Mouse (Mus musculus) liver, embryonic 16.5 days (tissue): ENCODE results near the gene Nol8. TPM values are rescaled to one million over a fixed set of nuclear protein-coding genes. Genes with fewer than 3 reads are reported as not detected.
A peak's percentile ranks its signal among the peaks of the same experiment; 100 is the strongest.

Experiments
- ATAC-seq: fragments of 200-750 bp; cut with Nextera tagmentation; 2 replicates; pipeline ENCODE4 v1.8.0; 2017; ENCODE audit warnings: low read depth, mild to moderate bottlenecking, moderate number of reproducible peaks, moderate library complexity
- H3K27ac ChIP-seq: fragments of 300-500 bp; sonication (generic); 2 replicates; pipeline ENCODE4 v1.5.1; 2014; ENCODE audit warnings: mild to moderate bottlenecking, low read length
- H3K27me3 ChIP-seq: fragments of 300-500 bp; sonication (generic); 2 replicates; pipeline ENCODE4 v1.6.1; 2014; ENCODE audit warnings: low read depth, low read length, mixed read lengths; ENCODE audit not compliant: control insufficient read depth, insufficient read depth
- H3K36me3 ChIP-seq: fragments of 300-500 bp; sonication (generic); 2 replicates; pipeline ENCODE4 v1.6.1; 2014; ENCODE audit warnings: mild to moderate bottlenecking; ENCODE audit not compliant: control insufficient read depth, insufficient read depth
- H3K4me1 ChIP-seq: fragments of 300-500 bp; sonication (generic); 2 replicates; pipeline ENCODE4 v1.6.1; 2014; ENCODE audit warnings: low read depth, low read length, mixed read lengths; ENCODE audit not compliant: control insufficient read depth
- H3K4me2 ChIP-seq: fragments of 300-500 bp; sonication (generic); 2 replicates; pipeline ENCODE4 v1.6.1; 2014; ENCODE audit warnings: low read depth, low read length, mixed read lengths
- H3K4me3 ChIP-seq: fragments of 300-500 bp; sonication (generic); 2 replicates; pipeline ENCODE4 v1.5.1; 2014; ENCODE audit warnings: low read depth, mild to moderate bottlenecking, low read length
- H3K9ac ChIP-seq: fragments of 300-500 bp; sonication (generic); 2 replicates; pipeline ENCODE4 v1.6.1; 2014; ENCODE audit warnings: low read depth, low read length
- H3K9me3 ChIP-seq: fragments of 300-500 bp; sonication (generic); replicated peaks from 2 replicates; pipeline ENCODE4 v1.6.1; 2016; ENCODE audit warnings: low read length; ENCODE audit not compliant: control insufficient read depth
- WGBS: fragments of 180-500 bp; shearing (Covaris S2); extraction: QIAGEN DNeasy Blood & Tissue Kit; methylation state at CpG from one replicate; pipeline ENCODE4 v1.1.7; 2014; ENCODE audit not compliant: insufficient replicate concordance; 5-methylcytosine and 5-hydroxymethylcytosine counted together
- polyA plus RNA-seq: library from polyadenylated mRNA; unstranded; fragments of >200 nt; fragmentation: Nextera tagmentation; extraction: Ambion mirVana; gene quantifications from 2 replicates; pipeline ENCODE4 v1.2.1, GENCODE M21; 2015

The Nol8 gene
- polyA plus RNA-seq, result 5.4 and 5.5 TPM in 2 replicates

- peaks cover 13% of the 10 kb centered on the region for H3K4me1 ChIP-seq
- peak within 1 kb of the TSS; percentile 84 for H3K4me3 ChIP-seq
- peak within 1 kb of the TSS; percentile 98 for H3K4me2 ChIP-seq
- H3K27ac ChIP-seq, result peak within 1 kb of the TSS; percentile 72
- H3K9ac ChIP-seq, result peak within 1 kb of the TSS; percentile 78
- under 1% methylated on average over 65 of the region's 68 CpGs for WGBS
- H3K9me3 ChIP-seq, result no peaks in the 10 kb centered on the region
- peak; percentile 99 for ATAC-seq
- H3K27me3 ChIP-seq, result no peaks in the 10 kb centered on the region
- H3K36me3 ChIP-seq, result no peaks in the 10 kb centered on the region
These were observed at the start of gene Nol8, which contains the start of gene Cenpp for GRCm38 (mm10) chr13:49652481-49653179. TSS of gene Nol8 (plus strand) at chr13:49653078. TSS of gene Cenpp (minus strand) at chr13:49652785.

GRCm38 (mm10) chr13:49603603-49604002, 49.3 kb upstream of the Nol8 start:
- no peaks in the 10 kb centered on the region for H3K4me1 ChIP-seq
- no peak overlapping the region for H3K27ac ChIP-seq
- no peaks in the 10 kb centered on the region for H3K9me3 ChIP-seq
- no peaks in the 10 kb centered on the region for H3K27me3 ChIP-seq
- no peak for ATAC-seq
- H3K36me3 ChIP-seq, result no peaks in the 10 kb centered on the region; the same call in 1 of the 2 replicates
- H3K4me2 ChIP-seq, result no peak overlapping the region
- no peak overlapping the region for H3K4me3 ChIP-seq
- H3K9ac ChIP-seq, result no peak overlapping the region

- ATAC-seq, result no peak
- Histone ChIP-seq H3K27me3 (no peaks in the 10 kb centered on the region), H3K4me2 (no peak within 1 kb of the TSS), H3K9ac (no peak within 1 kb of the TSS), H3K27ac (no peak within 1 kb of the TSS), H3K4me3 (no peak within 1 kb of the TSS), H3K36me3 (no peaks in the 10 kb centered on the region), H3K9me3 (no peaks in the 10 kb centered on the region), H3K4me1 (no peaks in the 10 kb centered on the region)
- 81% methylated on average over 4 of the region's 4 CpGs for WGBS
These were observed 45.2 kb upstream of the Nol8 start, which contains the start of gene Ogn for GRCm38 (mm10) chr13:49607714-49608113. TSS of gene Ogn (plus strand) at chr13:49608046.

GRCm38 (mm10) chr13:49608589-49609322, 44.1 kb upstream of the Nol8 start:
- no peaks in the 10 kb centered on the region for H3K36me3 ChIP-seq
- H3K27me3 ChIP-seq, result no peaks in the 10 kb centered on the region
- ATAC-seq, result no peak
- H3K27ac ChIP-seq, result no peak overlapping the region
- no peak overlapping the region for H3K4me2 ChIP-seq
- no peak overlapping the region for H3K4me3 ChIP-seq
- no peaks in the 10 kb centered on the region for H3K9me3 ChIP-seq
- no peak overlapping the region for H3K9ac ChIP-seq
- no peaks in the 10 kb centered on the region for H3K4me1 ChIP-seq
- WGBS, result 76% methylated on average over 4 of the region's 4 CpGs

- no peaks in the 10 kb centered on the region for H3K36me3 ChIP-seq
- peaks cover 10% of the 10 kb centered on the region for H3K4me1 ChIP-seq
- peak; percentile 70 for ATAC-seq
- WGBS, result 20% methylated on average over 3 of the region's 3 CpGs
- H3K4me3 ChIP-seq, result no peak overlapping the region
- H3K9me3 ChIP-seq, result no peaks in the 10 kb centered on the region
- H3K9ac ChIP-seq, result no peak overlapping the region
- H3K4me2 ChIP-seq, result peak overlapping the region; percentile 19; the same call in 1 of the 2 replicates
- no peaks in the 10 kb centered on the region for H3K27me3 ChIP-seq
- peak overlapping the region; percentile 33; the same call in 1 of the 2 replicates for H3K27ac ChIP-seq
These were observed 35.9 kb upstream of the Nol8 start for GRCm38 (mm10) chr13:49617021-49617420.

GRCm38 (mm10) chr13:49618365-49618764, 34.5 kb upstream of the Nol8 start:
- no peak overlapping the region for H3K9ac ChIP-seq
- H3K4me3 ChIP-seq, result no peak overlapping the region
- no peak overlapping the region for H3K27ac ChIP-seq
- H3K4me2 ChIP-seq, result no peak overlapping the region
- peak; percentile 48; the same call in 1 of the 2 replicates for ATAC-seq
- H3K27me3 ChIP-seq, result no peaks in the 10 kb centered on the region
- H3K9me3 ChIP-seq, result no peaks in the 10 kb centered on the region
- peaks cover 10% of the 10 kb centered on the region for H3K4me1 ChIP-seq
- H3K36me3 ChIP-seq, result no peaks in the 10 kb centered on the region

GRCm38 (mm10) chr13:49623216-49623615, 29.7 kb upstream of the Nol8 start:
- H3K36me3 ChIP-seq, result no peaks in the 10 kb centered on the region
- no peaks in the 10 kb centered on the region for H3K9me3 ChIP-seq
- no peak overlapping the region for H3K9ac ChIP-seq
- no peak overlapping the region for H3K27ac ChIP-seq
- no peaks in the 10 kb centered on the region for H3K27me3 ChIP-seq
- H3K4me1 ChIP-seq, result peaks cover 2% of the 10 kb centered on the region
- 81% methylated on average over 1 of the region's 1 CpGs for WGBS
- no peak for ATAC-seq
- H3K4me3 ChIP-seq, result no peak overlapping the region
- H3K4me2 ChIP-seq, result no peak overlapping the region

- Histone ChIP-seq H3K9me3 (no peaks in the 10 kb centered on the region), H3K27ac (no peak overlapping the region), H3K27me3 (no peaks in the 10 kb centered on the region), H3K4me3 (no peak overlapping the region), H3K4me1 (no peaks in the 10 kb centered on the region), H3K36me3 (no peaks in the 10 kb centered on the region), H3K4me2 (no peak overlapping the region), H3K9ac (no peak overlapping the region)
- ATAC-seq, result no peak
These were observed 24.7 kb upstream of the Nol8 start for GRCm38 (mm10) chr13:49628167-49628566.

- 76% methylated on average over 2 of the region's 2 CpGs for WGBS
- H3K36me3 ChIP-seq, result no peaks in the 10 kb centered on the region
- ATAC-seq, result no peak
These were observed 23.8 kb upstream of the Nol8 start for GRCm38 (mm10) chr13:49629076-49629475.

More at GRCm38 (mm10) chr13:49629076-49629475, 23.8 kb upstream of the Nol8 start:
- H3K4me2 ChIP-seq, result no peak overlapping the region
- no peak overlapping the region for H3K27ac ChIP-seq
- H3K4me3 ChIP-seq, result no peak overlapping the region
- H3K27me3 ChIP-seq, result no peaks in the 10 kb centered on the region
- no peak overlapping the region for H3K9ac ChIP-seq
- no peaks in the 10 kb centered on the region for H3K4me1 ChIP-seq
- no peaks in the 10 kb centered on the region for H3K9me3 ChIP-seq
